ENCODE assay signal across 8 mouse cellular contexts in genomic region chr7:3629030-3629429, GRCm38 (mm10). TPM values are rescaled to one million over a fixed set of nuclear protein-coding genes. Genes with fewer than 3 reads are reported as not detected.
DNase-seq lines count a peak whose midpoint lies in the region; ATAC-seq and TF ChIP-seq lines count a peak whose summit lies in the region.

No protein-coding gene starts in this region.

- WGBS in forebrain, embryonic 15.5 days, result 33% methylated on average over 4 of the region's 4 CpGs
- WGBS in liver, embryonic 15.5 days (ENCODE audit: insufficient replicate concordance), result 36% methylated on average over 4 of the region's 4 CpGs

- peak overlapping the region; percentile 82 for H3K9ac ChIP-seq in forebrain, embryonic 15.5 days (replicated peaks)
- H3K9ac ChIP-seq in liver, embryonic 15.5 days, result peak overlapping the region; percentile 75

- peaks cover 81% of the 10 kb centered on the region for H3K36me3 ChIP-seq in E14TG2a.4 (ENCODE audit: insufficient read depth, low read length)
- peaks cover 18% of the 10 kb centered on the region for H3K36me3 ChIP-seq in forebrain, embryonic 15.5 days
- peaks cover 44% of the 10 kb centered on the region for H3K36me3 ChIP-seq in liver, embryonic 15.5 days (replicated peaks)

- H3K4me1 ChIP-seq in E14TG2a.4 (replicated peaks; ENCODE audit: low read depth, low read length), result peaks cover 26% of the 10 kb centered on the region
- peaks cover 30% of the 10 kb centered on the region for H3K4me1 ChIP-seq in forebrain, embryonic 15.5 days
- peaks cover 25% of the 10 kb centered on the region for H3K4me1 ChIP-seq in liver, embryonic 15.5 days (replicated peaks)

- peak; percentile 60 for ATAC-seq in forebrain, embryonic 15.5 days (replicated peaks)
- peak; percentile 9; the same call in 1 of the 2 replicates for ATAC-seq in liver, embryonic 15.5 days (ENCODE audit: insufficient read depth)

- H3K4me2 ChIP-seq in forebrain, embryonic 15.5 days (replicated peaks), result peak overlapping the region; percentile 97
- peak overlapping the region; percentile 93 for H3K4me2 ChIP-seq in liver, embryonic 15.5 days

- peak overlapping the region; percentile 86 for H3K27ac ChIP-seq in forebrain, embryonic 15.5 days (replicated peaks)
- peak overlapping the region; percentile 91 for H3K27ac ChIP-seq in liver, embryonic 15.5 days (replicated peaks)

- H3K4me3 ChIP-seq in E14TG2a.4 (replicated peaks; ENCODE audit: low read length), result peak overlapping the region; percentile 99
- H3K4me3 ChIP-seq in forebrain, embryonic 15.5 days, result peak overlapping the region; percentile 88
- peak overlapping the region; percentile 78 for H3K4me3 ChIP-seq in liver, embryonic 15.5 days (replicated peaks)

- no peaks in the 10 kb centered on the region for H3K27me3 ChIP-seq in E14TG2a.4 (ENCODE audit: insufficient read depth, low read length)
- H3K27me3 ChIP-seq in forebrain, embryonic 15.5 days, result no peaks in the 10 kb centered on the region
- H3K27me3 ChIP-seq in liver, embryonic 15.5 days, result no peaks in the 10 kb centered on the region

- no peaks in the 10 kb centered on the region for H3K9me3 ChIP-seq in E14TG2a.4 (ENCODE audit: low read length)
- H3K9me3 ChIP-seq in forebrain, embryonic 15.5 days, result no peaks in the 10 kb centered on the region
- no peaks in the 10 kb centered on the region for H3K9me3 ChIP-seq in liver, embryonic 15.5 days (replicated peaks)

- TF ChIP-seq CTCF in E14TG2a.4 (conservative IDR thresholded peaks at IDR 0.05; ENCODE audit: low read length), result no peak

- DNase-seq in heart, adult 11 months, result peak; percentile 93
- DNase-seq in heart, adult 8-10 months (ENCODE audit: low spot score), result no peak
- no peak for DNase-seq in adrenal gland, adult 8-10 months
- DNase-seq in layer of hippocampus, postnatal 14 days (ENCODE audit: low spot score in 2 of 2), result no peak
- no peak for DNase-seq in spleen, adult 12 weeks (ENCODE audit: low spot score)

RNA-seq across cellular contexts. Expression of gene Tfpt, which starts 0.7 kb away (rescaled TPM):
- total RNA-seq in heart, adult 8-10 months (2022), result 10 to 100 TPM; 17.4 to 22.9 (median 18.9) TPM
- polyA plus RNA-seq in forebrain, embryonic 15.5 days (2015; fragmentation: Nextera tagmentation; extraction: Ambion mirVana), result 33.8 and 37.4 TPM in 2 replicates
- 10.4 and 12.2 TPM in 2 replicates for polyA plus RNA-seq in liver, embryonic 15.5 days (2015; fragmentation: Nextera tagmentation; extraction: Ambion mirVana)
- total RNA-seq in adrenal gland, adult 8-10 months (2022), result 10 to 100 TPM; 23.1 to 31.3 (median 24.9) TPM
- total RNA-seq in layer of hippocampus, postnatal 14 days (2021), result 10 to 100 TPM; 37.0 to 41.1 TPM

RNA-seq across cellular contexts. Expression of gene Prpf31, which starts 0.8 kb away (rescaled TPM):
- total RNA-seq in heart, adult 8-10 months (2022), result 10 to 100 TPM; 21.4 to 28.6 (median 25.2) TPM
- 108 TPM in 2 replicates for polyA plus RNA-seq in forebrain, embryonic 15.5 days (2015; fragmentation: Nextera tagmentation; extraction: Ambion mirVana)
- polyA plus RNA-seq in liver, embryonic 15.5 days (2015; fragmentation: Nextera tagmentation; extraction: Ambion mirVana), result 47.0 and 49.1 TPM in 2 replicates
- 10 to 100 TPM; 38.9 to 57.0 (median 49.1) TPM for total RNA-seq in adrenal gland, adult 8-10 months (2022)
- 10 to 100 TPM; 52.5 to 55.9 TPM for total RNA-seq in layer of hippocampus, postnatal 14 days (2021)

RNA-seq across cellular contexts. Expression of gene Ndufa3, which starts 11.9 kb away (rescaled TPM):
- total RNA-seq in heart, adult 8-10 months (2022), result 1,000 to 10,000 TPM; 2,114 to 2,277 (median 2,237) TPM
- polyA plus RNA-seq in forebrain, embryonic 15.5 days (2015; fragmentation: Nextera tagmentation; extraction: Ambion mirVana), result 378 and 431 TPM in 2 replicates
- 269 and 276 TPM in 2 replicates for polyA plus RNA-seq in liver, embryonic 15.5 days (2015; fragmentation: Nextera tagmentation; extraction: Ambion mirVana)
- 100 to 1,000 TPM; 561 to 701 (median 624) TPM for total RNA-seq in adrenal gland, adult 8-10 months (2022)
- 100 to 1,000 TPM; 634 to 664 TPM for total RNA-seq in layer of hippocampus, postnatal 14 days (2021)

RNA-seq across cellular contexts. Expression of gene Oscar, which starts 13.1 kb away (rescaled TPM):
- total RNA-seq in heart, adult 8-10 months (2022), result under 1 TPM; 0.14 to 0.16 (median 0.15) TPM
- polyA plus RNA-seq in forebrain, embryonic 15.5 days (2015; fragmentation: Nextera tagmentation; extraction: Ambion mirVana), result 0.31 and 0.40 TPM in 2 replicates
- 0.05 TPM in 1 of 2 replicates, not detected in the other for polyA plus RNA-seq in liver, embryonic 15.5 days (2015; fragmentation: Nextera tagmentation; extraction: Ambion mirVana)
- total RNA-seq in adrenal gland, adult 8-10 months (2022), result under 1 TPM in 2 of 4 experiments, not detected in 2; 0.17 to 0.21 TPM
- 1 to 10 TPM in 1 of 2 experiments, under 1 TPM in 1; 0.65 to 1.3 TPM for total RNA-seq in layer of hippocampus, postnatal 14 days (2021)

RNA-seq across cellular contexts. Expression of gene Cnot3, which starts 16.0 kb away (rescaled TPM):
- 10 to 100 TPM; 19.5 to 26.0 (median 23.2) TPM for total RNA-seq in heart, adult 8-10 months (2022)
- polyA plus RNA-seq in forebrain, embryonic 15.5 days (2015; fragmentation: Nextera tagmentation; extraction: Ambion mirVana), result 49.5 and 51.7 TPM in 2 replicates
- 17.7 and 23.1 TPM in 2 replicates for polyA plus RNA-seq in liver, embryonic 15.5 days (2015; fragmentation: Nextera tagmentation; extraction: Ambion mirVana)
- total RNA-seq in adrenal gland, adult 8-10 months (2022), result 10 to 100 TPM; 48.3 to 83.2 (median 60.9) TPM
- total RNA-seq in layer of hippocampus, postnatal 14 days (2021), result 10 to 100 TPM; 53.6 to 61.3 TPM
